Mouse (Mus musculus): ENCODE measurements around the gene Acot3. TPM values are rescaled to one million over a fixed set of nuclear protein-coding genes. Genes with fewer than 3 reads are reported as not detected.
A peak's percentile ranks its signal among the peaks of the same experiment; 100 is the strongest.
"Not testable (repeated sequence)": the region's sequence is repeated elsewhere in the genome, so short reads cannot be mapped to it uniquely, and the experiment has no call there.

The Acot3 gene
- 0.62 and 0.80 TPM in 2 replicates for polyA plus RNA-seq (2015; fragmentation: Nextera tagmentation; extraction: Ambion mirVana)

DNA sequence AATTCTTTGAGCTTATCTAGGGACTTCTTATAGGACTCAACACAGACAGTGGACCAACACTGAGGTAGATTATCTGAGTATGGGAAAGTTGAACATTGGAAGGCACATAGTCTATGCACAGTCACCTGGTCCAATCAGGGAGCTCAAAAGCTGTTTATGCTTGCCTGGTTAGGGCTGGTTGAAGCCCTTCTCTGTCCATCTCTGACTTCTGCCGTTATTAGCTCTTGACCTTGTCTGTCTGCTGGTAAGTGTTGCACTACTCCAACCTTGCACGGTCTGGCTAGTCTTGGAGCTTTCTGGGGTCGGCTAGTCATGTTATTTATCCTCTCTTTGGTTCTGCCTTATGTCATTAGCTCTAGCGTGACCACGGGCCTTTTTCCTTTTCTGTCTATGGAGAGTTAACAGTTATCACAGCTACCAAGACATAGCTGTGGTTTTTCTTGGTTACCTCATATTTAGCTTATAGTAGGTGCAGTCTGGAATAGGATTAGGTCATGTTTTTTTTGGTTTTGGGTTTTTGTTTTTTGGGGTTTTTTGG is at the start of gene Acot3:
Gene Acot3 (plus strand): TSS at position 208 of the 538 bp plus-strand sequence.
- Histone ChIP-seq H3K36me3 (no peaks in the 10 kb centered on the region), H3K4me3 (peak within 1 kb of the TSS; percentile 46), H3K4me1 (peaks cover 6% of the 10 kb centered on the region), H3K9me3 (no peaks in the 10 kb centered on the region), H3K27ac (replicated peaks) (no peak within 1 kb of the TSS), H3K9ac (replicated peaks) (no peak within 1 kb of the TSS), H3K27me3 (peaks cover 14% of the 10 kb centered on the region; the same call in 1 of the 2 replicates), H3K4me2 (replicated peaks) (peak within 1 kb of the TSS; percentile 73; the same call in 1 of the 2 replicates)
- WGBS: 88% methylated on average over 5 of the region's 5 CpGs
- no peak for ATAC-seq (replicated peaks)

DNA sequence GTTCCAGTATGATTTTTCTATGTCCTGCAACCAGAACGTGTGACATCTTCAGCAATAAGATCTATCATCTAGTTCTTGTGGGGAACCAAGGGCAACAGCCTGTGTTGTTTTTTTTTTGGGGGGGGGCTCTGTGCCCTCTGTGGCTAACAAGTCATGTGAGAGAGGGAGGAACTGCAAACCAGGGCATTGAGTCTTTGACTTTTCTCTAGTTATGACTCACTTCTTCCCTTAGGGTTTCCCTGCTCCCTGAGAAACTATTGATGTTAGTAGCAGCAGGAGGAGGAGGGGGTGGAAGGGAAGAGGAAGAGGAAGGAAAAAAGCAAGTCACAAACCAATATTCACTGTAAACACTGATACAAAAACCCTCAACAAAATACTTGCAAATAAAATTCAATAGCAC is 48.1 kb upstream of the Acot3 start:
- no peaks in the 10 kb centered on the region for H3K36me3 ChIP-seq
- no peak overlapping the region for H3K9ac ChIP-seq (replicated peaks)
- no peak overlapping the region for H3K4me3 ChIP-seq
- no peak overlapping the region for H3K4me2 ChIP-seq (replicated peaks)
- no peaks in the 10 kb centered on the region for H3K27me3 ChIP-seq
- no peaks in the 10 kb centered on the region for H3K9me3 ChIP-seq
- peaks cover 6% of the 10 kb centered on the region; the same call in 1 of the 2 replicates for H3K4me1 ChIP-seq
- ATAC-seq (replicated peaks): no peak
- 91% methylated on average over 1 of the region's 1 CpGs for WGBS
- H3K27ac ChIP-seq (replicated peaks): no peak overlapping the region

DNA sequence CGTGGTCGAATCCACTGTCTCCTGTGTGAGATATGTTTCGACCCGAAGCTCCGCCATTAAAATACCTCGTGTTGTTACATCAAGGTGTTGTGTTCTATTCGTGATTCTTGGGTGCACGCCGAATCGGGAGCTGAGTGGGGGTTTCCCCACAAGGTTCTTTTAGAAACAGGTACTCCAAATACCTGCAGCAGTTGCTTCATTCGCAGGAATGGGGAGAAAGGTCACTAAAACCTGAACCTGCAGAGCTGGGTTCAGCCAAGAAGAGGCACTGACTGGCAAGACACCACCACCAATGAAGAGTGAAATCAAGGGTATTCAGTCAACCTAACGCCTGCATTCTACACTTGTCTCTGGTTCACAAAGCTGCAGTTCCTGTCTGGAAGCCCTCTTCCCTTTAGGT is 43.7 kb upstream of the Acot3 start:
- no peak overlapping the region for H3K9ac ChIP-seq (replicated peaks)
- no peaks in the 10 kb centered on the region for H3K9me3 ChIP-seq
- peaks cover 42% of the 10 kb centered on the region for H3K4me1 ChIP-seq
- no peak overlapping the region for H3K4me2 ChIP-seq (replicated peaks)
- no peak overlapping the region for H3K4me3 ChIP-seq
- peak overlapping the region; percentile 83; the same call in 1 of the 2 replicates for H3K27ac ChIP-seq (replicated peaks)
- no peak for ATAC-seq (replicated peaks)
- H3K36me3 ChIP-seq: no peaks in the 10 kb centered on the region
- no peaks in the 10 kb centered on the region for H3K27me3 ChIP-seq
- 84% methylated on average over 12 of the region's 12 CpGs for WGBS

DNA sequence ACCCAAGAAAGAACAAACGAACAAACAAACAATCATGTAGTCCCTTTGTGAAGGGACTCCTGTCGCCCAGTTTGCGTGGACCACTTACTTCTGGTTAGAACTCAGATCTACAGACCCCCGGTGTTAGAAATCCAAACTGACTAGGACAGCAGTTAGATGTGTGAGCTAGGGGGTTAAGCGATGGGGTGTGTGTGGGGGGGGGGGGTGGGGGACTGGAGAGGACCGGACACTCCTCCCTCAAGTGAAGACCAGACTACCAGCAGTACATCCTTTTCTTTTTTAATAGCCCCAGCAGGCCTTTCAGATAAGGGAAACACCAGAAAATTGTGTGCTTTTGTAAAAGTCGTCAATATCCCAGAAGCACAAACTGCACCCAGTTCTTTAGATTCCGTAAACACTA is 43.2 kb upstream of the Acot3 start:
- no peaks in the 10 kb centered on the region for H3K9me3 ChIP-seq
- peak overlapping the region; percentile 83 for H3K27ac ChIP-seq (replicated peaks)
- no peaks in the 10 kb centered on the region for H3K36me3 ChIP-seq
- ATAC-seq (replicated peaks): no peak
- H3K27me3 ChIP-seq: no peaks in the 10 kb centered on the region
- 37% methylated on average over 8 of the region's 8 CpGs for WGBS
- peaks cover 42% of the 10 kb centered on the region for H3K4me1 ChIP-seq
- H3K4me2 ChIP-seq (replicated peaks): peak overlapping the region; percentile 44
- H3K4me3 ChIP-seq: peak overlapping the region; percentile 48
- H3K9ac ChIP-seq (replicated peaks): no peak overlapping the region; the same call in 1 of the 2 replicates

DNA sequence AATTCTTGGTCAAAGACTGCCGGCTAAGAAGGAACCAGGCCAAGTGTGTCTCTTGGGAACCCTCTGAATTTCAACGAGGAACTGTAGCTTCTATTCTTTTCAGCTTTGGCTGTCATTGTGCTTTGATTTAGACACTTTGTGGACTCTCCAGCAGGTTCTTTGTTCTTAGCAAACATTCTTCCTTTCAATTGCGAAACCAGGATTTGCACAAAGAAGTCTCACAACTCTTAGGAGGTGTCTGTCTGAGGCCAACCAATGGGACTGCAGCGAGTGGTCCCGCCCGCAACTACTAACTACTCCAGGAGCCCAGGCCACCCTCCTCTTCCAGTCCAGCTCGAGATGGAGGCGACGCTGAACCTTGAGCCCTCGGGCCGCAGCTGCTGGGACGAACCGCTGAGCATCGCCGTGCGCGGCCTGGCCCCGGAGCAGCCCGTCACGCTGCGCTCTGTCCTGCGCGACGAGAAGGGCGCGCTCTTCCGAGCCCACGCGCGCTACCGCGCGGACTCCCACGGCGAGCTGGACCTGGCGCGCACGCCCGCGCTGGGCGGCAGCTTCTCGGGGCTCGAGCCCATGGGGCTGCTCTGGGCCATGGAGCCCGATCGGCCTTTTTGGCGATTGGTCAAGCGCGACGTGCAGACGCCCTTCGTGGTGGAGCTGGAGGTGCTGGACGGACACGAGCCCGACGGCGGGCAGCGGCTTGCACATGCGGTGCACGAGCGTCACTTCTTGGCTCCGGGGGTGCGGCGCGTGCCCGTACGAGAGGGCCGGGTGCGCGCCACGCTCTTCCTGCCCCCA is 42.6 kb upstream of the Acot3 start, which contains the start of gene Acot1:
Gene Acot1 (plus strand): TSS at position 320 of the 795 bp plus-strand sequence.
- ATAC-seq (replicated peaks): peak; percentile 95
- H3K9ac ChIP-seq (replicated peaks): peak within 1 kb of the TSS; percentile 60
- not testable (repeated sequence) for H3K27me3 ChIP-seq, H3K9me3 ChIP-seq, H3K36me3 ChIP-seq
- WGBS: under 1% methylated on average over 57 of the region's 70 CpGs
- peak within 1 kb of the TSS; percentile 48 for H3K4me3 ChIP-seq
- H3K4me1 ChIP-seq: peaks cover 42% of the 10 kb centered on the region
- peak within 1 kb of the TSS; percentile 83 for H3K27ac ChIP-seq (replicated peaks)
- peak within 1 kb of the TSS; percentile 44 for H3K4me2 ChIP-seq (replicated peaks)

DNA sequence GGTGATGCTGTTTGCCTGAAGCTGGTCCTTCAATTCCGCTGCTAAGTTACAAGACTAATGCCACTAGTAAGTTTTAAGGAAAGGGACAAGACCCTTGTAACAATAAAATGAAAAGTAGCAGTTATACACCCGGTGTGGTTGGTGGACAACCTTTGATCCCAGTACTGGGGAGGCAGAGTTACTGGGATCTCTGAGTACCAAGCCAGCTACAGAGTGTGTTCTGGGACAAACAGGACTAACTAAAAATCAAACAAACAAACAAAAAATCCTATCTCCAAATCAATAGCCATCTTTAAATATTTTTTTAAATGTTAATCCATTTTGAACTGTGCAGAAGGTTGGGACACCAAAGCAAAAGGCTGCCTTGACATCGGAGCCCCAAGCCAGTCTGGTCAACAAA is 41.7 kb upstream of the Acot3 start:
- peaks cover 42% of the 10 kb centered on the region for H3K4me1 ChIP-seq
- peak overlapping the region; percentile 48 for H3K4me3 ChIP-seq
- no peaks in the 10 kb centered on the region for H3K36me3 ChIP-seq
- peak overlapping the region; percentile 44 for H3K4me2 ChIP-seq (replicated peaks)
- H3K27me3 ChIP-seq: no peaks in the 10 kb centered on the region
- H3K9ac ChIP-seq (replicated peaks): peak overlapping the region; percentile 60; the same call in 1 of the 2 replicates
- H3K9me3 ChIP-seq: no peaks in the 10 kb centered on the region
- peak overlapping the region; percentile 83 for H3K27ac ChIP-seq (replicated peaks)
- no peak for ATAC-seq (replicated peaks)
- 66% methylated on average over 3 of the region's 3 CpGs for WGBS

DNA sequence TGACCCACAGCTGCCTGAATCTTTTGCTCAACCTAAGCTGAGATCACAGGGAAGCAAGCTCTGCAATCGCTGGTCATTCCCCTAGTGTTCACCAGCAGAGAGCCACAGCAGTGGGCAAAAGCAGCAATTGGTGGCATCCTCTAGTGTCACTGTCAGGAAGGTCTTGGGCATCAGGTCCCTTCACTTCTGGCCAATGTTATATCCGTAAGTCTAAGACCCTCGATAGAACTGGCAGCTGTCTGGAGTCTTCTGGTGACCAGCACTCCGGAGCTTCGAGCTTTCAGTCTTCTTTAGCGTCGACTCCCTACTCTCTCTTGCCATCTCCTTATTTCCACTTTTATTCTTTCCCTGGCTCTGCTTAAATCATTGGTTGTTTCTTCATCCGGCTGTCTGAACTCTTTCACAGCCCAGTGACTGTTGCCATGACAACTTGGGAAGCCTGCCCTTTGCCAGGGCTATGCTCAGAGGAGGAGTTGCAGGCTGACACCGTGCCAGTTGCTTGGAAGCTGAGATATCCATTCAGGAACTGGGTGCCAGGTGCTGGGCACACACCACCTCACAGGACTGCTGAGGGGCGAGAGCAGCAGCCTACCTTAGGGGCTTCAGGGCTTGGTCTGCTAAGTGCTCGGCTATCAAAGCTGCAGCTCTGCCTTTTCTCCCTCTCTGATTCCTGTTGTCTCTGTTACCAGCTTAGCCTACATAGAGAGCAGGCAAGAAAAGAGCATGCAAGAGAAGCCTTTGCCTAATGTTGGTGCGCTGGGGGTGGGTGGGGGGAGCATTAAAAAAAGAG is 40.5 kb upstream of the Acot3 start:
- Histone ChIP-seq H3K4me3 (peak overlapping the region; percentile 48), H3K4me2 (replicated peaks) (peak overlapping the region; percentile 44), H3K9me3 (no peaks in the 10 kb centered on the region), H3K9ac (replicated peaks) (peak overlapping the region; percentile 36; the same call in 1 of the 2 replicates), H3K27me3 (no peaks in the 10 kb centered on the region), H3K27ac (replicated peaks) (peak overlapping the region; percentile 83), H3K4me1 (peaks cover 42% of the 10 kb centered on the region), H3K36me3 (no peaks in the 10 kb centered on the region)
- WGBS: 15% methylated on average over 12 of the region's 12 CpGs
- peak; percentile 69 for ATAC-seq (replicated peaks)

DNA sequence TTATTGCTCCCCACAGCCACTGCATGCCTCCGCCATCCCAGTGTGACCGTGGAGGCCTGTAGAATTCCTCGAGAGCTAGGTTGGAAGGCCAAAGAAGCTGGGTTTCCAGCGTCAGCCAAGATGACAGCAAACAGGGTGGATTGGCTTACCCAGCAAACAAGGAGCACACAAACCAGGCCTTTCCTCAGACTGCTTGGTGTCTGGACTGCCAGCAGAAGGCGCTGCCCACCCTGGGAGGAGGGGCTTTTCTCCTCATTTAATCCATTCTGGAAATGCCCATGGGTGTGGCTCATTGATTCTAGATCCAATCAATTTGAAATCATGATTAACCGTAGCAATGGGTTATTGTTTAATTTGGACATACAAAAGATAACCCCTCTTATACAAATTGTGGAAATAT is 38.8 kb upstream of the Acot3 start:
- no peak overlapping the region for H3K4me3 ChIP-seq
- no peak overlapping the region for H3K27ac ChIP-seq (replicated peaks)
- no peak overlapping the region for H3K4me2 ChIP-seq (replicated peaks)
- H3K36me3 ChIP-seq: no peaks in the 10 kb centered on the region
- no peaks in the 10 kb centered on the region for H3K9me3 ChIP-seq
- no peaks in the 10 kb centered on the region for H3K27me3 ChIP-seq
- no peak for ATAC-seq (replicated peaks)
- WGBS: 63% methylated on average over 6 of the region's 6 CpGs
- peaks cover 42% of the 10 kb centered on the region for H3K4me1 ChIP-seq
- H3K9ac ChIP-seq (replicated peaks): no peak overlapping the region

DNA sequence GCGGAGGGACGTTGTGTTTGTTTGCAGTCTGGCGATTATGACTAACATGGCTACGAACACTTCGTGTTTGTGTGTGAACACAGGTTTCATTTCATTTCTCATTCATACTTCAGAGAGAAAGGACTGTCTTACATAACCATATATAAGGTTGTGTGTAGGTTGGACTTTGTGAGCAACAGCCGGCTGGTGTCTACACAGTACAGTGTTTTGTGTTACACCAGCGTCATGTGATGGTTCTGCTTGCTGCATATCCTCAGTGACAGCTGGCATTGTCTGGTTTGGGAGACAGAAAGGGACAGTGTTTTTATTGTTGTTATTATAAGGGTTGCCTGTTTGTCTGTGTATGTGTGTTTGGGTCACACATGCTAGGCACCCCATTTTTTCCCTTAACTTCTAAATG is 38.2 kb upstream of the Acot3 start:
- no peaks in the 10 kb centered on the region for H3K9me3 ChIP-seq
- peaks cover 38% of the 10 kb centered on the region for H3K4me1 ChIP-seq
- 93% methylated on average over 7 of the region's 7 CpGs for WGBS
- H3K36me3 ChIP-seq: no peaks in the 10 kb centered on the region
- H3K4me2 ChIP-seq (replicated peaks): no peak overlapping the region
- H3K9ac ChIP-seq (replicated peaks): no peak overlapping the region
- H3K4me3 ChIP-seq: no peak overlapping the region
- H3K27me3 ChIP-seq: no peaks in the 10 kb centered on the region
- no peak overlapping the region for H3K27ac ChIP-seq (replicated peaks)
- no peak for ATAC-seq (replicated peaks)

DNA sequence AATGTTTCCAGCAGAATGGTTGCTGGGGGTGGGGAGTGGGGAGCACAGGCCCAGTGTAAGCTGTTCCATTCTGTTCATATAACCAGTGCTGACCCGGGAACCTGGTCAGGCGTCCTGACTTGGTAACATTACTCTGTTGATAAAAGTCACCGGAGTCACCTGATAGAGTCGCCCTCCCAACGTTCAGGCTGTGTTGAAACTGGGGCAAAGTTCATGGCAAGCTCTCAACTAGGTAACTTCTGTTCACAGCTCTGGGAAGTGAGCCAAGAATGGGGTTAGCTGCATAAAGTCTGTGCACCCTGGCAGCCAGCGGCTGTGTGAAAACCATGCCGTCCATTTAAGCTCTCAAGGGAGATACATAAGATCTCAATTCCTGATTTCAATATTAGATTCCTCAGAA is 31.4 kb upstream of the Acot3 start:
- not testable (repeated sequence) for ATAC-seq (replicated peaks); H3K4me1 ChIP-seq; H3K9ac ChIP-seq (replicated peaks); H3K4me3 ChIP-seq; H3K27ac ChIP-seq (replicated peaks); H3K27me3 ChIP-seq; H3K9me3 ChIP-seq; H3K36me3 ChIP-seq; H3K4me2 ChIP-seq (replicated peaks)
- WGBS: 52% methylated on average over 7 of the region's 7 CpGs

DNA sequence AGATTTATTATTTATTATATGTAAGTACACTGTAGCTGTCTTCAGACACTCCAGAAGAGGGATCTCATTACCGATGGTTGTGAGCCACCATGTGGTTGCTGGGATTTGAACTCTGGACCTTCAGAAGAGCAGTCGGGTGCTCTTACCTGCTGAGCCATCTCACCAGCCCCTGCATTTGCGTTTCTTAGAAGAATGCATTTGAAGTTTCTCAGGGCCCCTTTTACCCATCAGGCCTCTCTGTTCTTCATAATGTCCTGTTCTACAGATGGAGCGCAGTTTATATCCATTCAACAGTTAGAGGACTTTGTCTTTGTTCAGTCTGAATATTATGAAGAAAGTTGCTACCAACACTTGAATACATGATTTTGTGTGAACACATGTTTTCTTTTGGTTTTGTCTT is 29.7 kb upstream of the Acot3 start:
- 90% methylated on average over 4 of the region's 4 CpGs for WGBS
- not testable (repeated sequence) for H3K4me3 ChIP-seq; H3K27ac ChIP-seq (replicated peaks); ATAC-seq (replicated peaks); H3K9me3 ChIP-seq; H3K9ac ChIP-seq (replicated peaks); H3K27me3 ChIP-seq; H3K4me1 ChIP-seq; H3K4me2 ChIP-seq (replicated peaks); H3K36me3 ChIP-seq
